Mouse (Mus musculus) hematopoietic stem cell, adult 5-6 weeks (primary cell): ENCODE results near the gene Ncoa1. TPM values are rescaled to one million over a fixed set of nuclear protein-coding genes. Genes with fewer than 3 reads are reported as not detected.

ENCODE experiments used
- ATAC-seq, 2 experiments: fragments of 125-278 bp in 1 of 2; replicated peaks in 1 of 2; 2 replicates each; pipeline ENCODE4 v1.8.0; 2016 to 2017; ENCODE audit warnings: inconsistent platforms in 2 of 2, mild to moderate bottlenecking in 2 of 2, moderate number of reproducible peaks in 2 of 2, low read depth in 1 of 2, moderate TSS enrichment in 1 of 2; ENCODE audit not compliant: low FRiP score in 2 of 2, poor library complexity in 2 of 2, severe bottlenecking in 2 of 2, insufficient read depth in 1 of 2, low TSS enrichment in 1 of 2
- total RNA-seq: library from RNA; stranded (forward); fragments of 172-1452, 232-1000 nt; gene quantifications from 2 replicates; pipeline ENCODE4 v1.2.3, GENCODE M21; 2017

Gene Ncoa1
- total RNA-seq, 1 experiment from 2014 or later: 13.7 TPM

DNA sequence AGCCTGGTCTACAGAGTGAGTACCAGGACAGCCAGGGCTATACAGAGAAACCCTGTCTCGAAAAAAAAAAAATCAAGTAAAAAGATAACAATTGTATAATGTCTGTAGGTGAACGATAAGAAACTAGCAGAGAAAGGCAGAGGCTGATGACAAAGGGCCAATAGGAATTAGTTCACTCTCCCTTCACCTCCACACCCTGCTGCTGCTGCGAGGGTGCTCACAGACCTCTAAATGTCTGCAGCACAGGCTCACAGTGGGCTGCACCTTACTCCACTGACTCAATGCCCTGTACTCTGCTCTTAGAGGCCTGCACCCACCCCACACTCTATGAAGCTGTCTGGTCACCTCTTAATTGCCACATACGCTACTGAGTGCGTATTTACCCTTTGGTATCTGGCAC is 45.0 kb downstream of the Ncoa1 start:
- no peak for ATAC-seq

DNA sequence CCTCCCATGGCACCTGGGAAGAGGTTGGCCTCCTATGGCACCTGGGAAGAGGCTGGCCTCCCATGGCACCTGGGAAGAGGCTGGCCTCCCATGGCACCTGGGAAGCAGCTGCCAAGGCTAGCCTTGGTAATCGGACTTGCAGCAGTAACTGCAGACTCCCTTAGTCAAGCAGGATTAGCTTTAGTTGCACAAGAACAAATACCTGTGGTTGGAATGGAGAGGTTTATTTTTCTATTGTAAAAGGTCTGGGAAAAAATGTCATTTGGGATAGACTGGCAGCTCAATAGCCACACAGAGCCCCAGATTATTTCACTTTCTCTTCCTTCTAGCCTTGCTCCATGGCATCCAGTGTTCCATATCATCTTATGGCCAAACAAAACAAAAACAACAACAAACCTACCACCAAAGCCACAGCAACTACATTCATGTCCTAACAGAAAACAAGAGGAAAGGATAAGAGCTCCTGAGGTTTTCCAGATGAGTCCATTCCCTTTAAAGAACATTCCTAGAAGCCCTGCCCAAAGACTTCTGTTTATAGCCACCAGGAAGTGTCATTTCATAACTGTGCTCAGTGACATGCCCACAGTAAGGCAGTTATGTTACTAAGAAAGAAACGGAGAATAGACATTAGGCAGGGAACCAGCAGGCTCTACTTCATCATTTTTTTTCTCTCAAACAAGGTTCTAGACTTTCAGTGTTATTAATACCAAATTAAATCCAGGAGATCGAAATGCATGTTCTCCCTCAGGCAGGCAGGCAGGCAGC is 46.7 kb downstream of the Ncoa1 start:
- 0 out of 4 replicates have a peak, but pooled peaks of 1 of the 2 experiments have one; percentile 27 for ATAC-seq

DNA sequence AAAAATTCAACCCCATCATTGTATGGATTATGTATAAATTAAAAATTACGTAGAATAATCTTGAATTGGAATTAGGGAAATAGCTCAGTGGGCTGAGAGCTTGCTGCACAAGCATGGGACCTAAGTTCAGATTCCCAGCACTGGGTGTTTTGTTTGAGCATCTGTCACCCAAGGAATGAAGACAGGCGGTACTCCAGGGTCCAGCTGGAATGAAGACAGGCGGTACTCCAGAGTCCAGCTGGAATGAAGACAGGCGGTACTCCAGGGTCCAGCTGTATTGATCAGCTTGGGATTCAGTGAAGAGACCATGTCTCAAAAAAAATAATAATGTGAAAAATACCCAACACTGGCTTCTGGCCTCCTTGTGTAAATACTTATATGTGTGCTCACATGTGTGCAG is 58.2 kb downstream of the Ncoa1 start:
- no peak for ATAC-seq

DNA sequence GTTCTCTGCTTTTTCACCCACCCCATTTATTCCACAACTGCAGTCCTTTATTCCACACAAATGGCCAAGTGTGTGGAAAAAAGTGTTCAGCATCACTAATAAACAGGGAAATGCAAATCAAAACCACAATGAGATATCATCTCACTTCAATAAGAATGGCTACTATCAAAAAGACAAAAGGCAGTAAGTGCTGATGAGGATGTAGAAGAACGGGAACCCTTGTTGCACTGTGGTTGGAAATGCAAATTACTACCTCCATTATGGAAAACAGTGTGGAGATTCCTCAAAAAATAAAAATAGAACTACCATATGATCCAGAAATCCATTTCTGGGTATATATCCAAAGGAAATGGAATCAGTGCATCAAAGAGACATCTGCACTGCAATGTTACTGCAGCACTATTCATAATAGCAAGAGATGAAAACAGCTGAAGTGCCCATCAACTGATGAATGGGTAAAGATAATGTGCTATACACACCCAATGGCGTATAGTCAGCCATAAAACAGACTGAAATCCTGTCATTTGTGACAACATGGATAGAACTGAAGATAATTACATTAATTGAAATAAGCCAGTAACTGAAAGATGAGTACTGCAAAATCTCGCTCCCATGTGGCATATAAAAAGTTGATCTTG is 59.2 kb downstream of the Ncoa1 start:
- peak in 1 of 2 experiments; percentile 93; a peak in 1 of 4 replicates for ATAC-seq

DNA sequence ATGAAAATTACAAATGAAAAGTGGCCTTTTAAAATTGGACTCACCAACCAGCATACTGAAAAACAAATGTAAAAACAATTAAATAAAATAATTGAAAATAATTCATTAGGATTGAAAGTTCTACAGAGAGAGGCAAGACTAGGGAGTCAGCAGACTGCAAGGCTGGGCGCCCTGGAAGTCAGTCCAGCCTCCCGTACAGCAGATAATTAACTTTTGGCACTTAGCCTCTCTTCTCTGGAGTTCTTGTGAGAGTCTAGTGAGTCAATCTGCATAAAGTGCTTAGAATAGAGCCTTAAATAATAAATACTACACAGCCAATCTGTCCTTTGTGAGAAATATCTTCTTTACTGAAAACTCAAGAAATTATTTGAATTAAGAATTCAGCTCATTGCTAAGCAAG is 69.9 kb downstream of the Ncoa1 start:
- ATAC-seq: no peak

DNA sequence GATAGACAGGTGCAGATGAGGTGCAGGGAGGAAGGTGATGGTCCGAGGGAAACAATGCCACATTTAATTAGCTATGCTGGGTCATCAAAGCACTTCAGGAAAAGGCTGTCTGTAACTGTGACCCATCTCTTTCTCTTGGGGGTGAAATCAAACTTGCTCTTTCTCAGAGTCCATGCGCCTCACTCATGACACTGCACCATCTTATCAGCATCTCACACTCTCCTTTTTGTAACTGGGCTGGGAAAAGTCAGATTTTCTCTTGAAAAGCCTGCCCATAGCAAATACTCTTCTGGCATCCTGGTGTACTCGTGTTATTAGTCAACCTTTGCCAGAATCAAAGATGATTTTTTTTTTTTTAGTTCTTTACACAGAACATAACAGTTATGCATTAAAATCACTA is 70.8 kb downstream of the Ncoa1 start:
- no peak for ATAC-seq

DNA sequence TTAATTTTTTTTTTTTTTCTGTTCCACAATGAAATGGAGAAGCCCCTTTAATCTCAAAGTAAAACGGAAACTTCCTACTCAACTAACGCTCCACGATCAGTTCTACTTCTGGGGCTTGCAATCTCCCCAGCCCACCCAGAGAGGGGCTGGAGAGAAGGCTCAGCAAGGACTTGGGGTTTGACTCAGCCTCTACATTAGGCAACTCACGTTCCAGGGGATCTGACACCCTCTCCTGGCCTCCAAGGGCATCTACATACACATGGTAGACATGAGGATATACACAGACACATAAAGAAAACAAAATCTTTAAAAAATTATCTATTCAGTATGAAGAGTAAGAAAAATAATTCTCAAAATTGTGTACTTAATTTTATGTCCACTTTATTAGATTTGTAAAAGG is 73.8 kb downstream of the Ncoa1 start:
- ATAC-seq: no peak

DNA sequence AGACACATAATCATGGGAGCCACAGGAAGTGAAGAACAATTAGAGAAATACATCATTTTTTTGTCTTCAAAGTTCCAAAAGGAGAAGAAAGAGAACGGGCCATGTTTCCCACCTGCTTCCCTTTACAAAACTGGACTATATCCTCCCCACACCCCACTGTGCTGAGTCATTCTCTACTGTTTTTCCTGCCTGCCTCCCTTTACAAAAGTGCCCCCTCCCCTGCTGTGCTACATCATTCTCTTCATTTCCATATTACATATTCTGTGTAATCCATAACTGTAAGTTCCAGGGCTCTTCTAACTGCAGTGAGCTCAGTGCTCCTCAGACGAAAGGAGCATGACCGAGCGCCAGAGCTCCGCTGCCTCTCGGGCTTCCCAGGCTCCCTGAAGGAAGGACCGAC is 80.8 kb downstream of the Ncoa1 start:
- ATAC-seq: no peak

DNA sequence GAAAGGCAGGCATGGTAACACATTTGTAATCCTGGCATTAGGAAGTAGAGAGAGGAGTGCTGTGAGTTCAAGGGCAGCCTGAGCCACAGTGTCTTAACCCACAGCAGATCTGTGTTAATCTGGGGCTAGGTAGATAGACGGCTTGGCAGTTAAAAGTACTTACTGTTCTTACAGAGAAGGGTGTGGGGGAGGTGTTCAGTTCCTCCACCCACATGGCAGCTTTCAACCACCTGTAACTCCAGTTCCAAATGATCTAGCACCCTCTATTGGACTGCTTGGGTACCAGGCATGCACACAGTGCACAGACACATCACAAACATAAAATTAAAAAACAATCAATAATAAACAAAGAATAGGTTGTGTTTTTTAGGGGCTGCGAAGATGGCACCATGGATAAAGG is 84.4 kb downstream of the Ncoa1 start:
- no peak for ATAC-seq

DNA sequence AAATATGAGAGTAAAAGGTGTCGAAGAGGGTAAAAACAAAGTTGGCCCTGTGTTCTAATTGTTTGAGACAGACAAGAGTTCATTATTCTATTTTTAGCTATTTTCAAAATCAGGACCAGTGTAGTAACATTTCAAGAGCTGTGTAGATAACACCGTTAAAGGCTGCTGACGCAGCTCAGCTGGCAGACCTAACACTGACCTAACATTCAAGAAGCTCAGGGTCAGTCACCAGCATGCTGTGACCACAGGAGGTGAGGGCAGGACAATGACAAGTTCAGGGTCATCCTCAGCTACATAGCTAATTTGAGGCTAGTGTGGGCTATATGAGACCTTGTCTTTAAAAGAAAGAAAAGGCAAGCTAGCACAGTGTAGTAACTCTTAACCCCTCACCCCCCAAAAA is 84.9 kb downstream of the Ncoa1 start:
- no peak for ATAC-seq

DNA sequence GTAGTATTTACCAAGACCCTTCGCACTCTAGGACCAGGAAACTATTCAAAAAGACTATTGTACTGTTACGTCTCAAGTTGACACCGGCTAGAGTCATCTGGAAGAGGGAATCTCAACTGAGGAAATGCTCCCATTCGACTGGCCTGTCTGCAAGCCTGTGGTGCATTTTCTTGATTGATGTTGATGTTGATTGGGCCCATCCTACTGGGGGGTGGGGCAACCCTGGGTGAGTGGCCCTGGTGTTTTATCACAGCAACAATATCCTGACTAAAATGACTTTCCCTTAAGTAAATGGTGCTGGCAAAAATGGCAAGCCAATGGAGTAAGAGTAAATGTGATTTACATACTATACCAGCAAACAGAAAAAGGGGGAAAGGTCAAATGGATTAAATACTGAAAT is 85.7 kb downstream of the Ncoa1 start:
- ATAC-seq: no peak

DNA sequence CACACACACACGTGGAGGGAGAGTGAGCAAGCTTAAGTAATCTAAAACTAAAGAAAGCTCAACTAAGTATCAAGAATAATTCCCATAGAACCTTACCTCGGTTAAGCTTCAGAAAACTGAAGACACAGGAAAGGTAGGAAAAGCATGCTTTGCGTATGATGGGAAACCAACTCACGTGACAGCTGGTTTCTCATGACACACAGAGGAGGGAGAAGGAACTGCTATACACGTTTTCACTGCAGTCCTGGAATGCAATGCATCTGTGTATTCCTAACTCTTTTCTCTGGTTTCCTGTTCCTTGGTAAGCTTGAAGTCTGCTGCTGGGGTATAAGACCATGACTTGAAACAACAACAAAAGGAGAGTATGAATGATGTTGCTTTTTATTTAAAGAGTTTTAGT is 86.3 kb downstream of the Ncoa1 start:
- ATAC-seq: no peak

DNA sequence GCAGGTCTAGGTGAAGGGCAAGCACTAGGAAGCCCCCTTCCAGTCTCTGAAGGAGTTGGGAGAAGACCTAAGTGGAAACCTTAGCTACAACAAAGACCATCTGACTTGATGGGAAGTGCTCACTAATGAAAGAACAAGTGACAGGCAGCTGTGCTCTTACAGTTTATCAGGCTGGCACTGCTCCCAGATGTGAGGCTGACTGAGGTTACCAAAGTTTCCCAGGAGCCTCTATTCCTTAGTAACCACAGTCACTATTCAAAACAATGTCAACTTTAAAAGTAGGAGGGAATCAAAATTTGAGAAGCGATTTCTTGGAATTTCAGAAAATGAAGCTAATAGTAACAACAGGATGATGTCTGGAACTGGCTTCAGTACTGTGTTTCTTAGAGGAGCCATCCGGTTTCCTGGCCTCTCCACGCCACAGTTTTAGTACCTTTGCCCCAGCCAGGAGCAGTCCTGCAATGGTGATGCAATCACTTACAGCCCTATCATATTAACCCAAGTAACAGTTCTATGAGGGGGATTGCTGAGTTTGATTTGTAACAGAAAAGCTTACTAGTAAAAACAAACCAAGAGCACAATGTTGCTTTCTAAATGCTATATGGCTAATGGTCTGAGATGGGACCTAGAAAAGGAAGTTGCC is 90.8 kb downstream of the Ncoa1 start:
- no peak for ATAC-seq

DNA sequence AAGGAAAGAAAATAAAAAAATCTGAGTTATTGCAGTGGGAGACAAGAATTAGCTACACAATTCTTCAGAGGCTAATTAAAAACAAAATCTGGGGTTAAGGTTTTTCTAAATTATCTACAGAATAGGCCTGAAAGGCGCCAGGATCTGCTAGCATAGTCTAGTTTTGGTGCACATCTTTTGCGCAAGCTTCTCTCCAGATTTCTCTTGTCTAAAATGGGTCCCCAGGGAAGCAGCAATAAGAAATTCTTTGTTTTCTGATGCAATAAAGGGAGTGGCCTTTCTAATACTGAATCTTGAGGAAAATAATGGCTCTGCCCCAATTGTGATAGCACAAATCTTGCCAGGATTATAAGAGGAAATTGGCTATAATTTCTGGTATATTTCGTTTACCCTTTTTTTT is 93.9 kb downstream of the Ncoa1 start:
- no peak for ATAC-seq

DNA sequence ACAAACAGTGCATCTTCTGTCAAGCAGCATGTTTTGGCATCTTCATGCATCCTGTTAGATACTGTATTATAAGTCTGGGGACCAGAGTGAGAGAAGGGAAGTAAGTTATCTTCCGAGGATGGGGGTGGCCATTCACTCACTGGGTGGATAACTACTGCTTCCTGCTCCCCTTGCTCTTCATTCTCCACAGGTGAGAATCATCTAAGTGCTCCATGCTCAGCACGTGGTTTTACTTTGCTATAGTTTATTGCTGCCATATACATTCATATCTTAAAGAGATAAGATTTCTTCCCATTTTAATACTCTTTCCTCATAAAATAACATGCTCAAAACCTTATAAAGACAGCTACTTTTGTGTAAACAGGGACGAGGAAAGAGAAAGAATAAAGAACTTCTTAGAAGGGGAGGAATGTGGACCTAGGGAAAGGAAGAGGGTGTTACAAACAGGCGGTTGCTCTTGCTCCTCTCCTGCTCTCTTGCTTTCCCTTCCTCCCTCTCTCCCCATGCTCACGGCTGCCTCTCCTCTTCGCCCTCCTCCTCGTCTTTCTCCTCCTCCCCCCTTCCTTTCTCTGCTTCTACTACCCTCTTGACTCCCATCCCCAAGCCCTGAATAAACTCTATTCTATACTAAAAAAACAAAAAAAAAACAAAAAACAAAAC is 97.6 kb downstream of the Ncoa1 start:
- no peak for ATAC-seq

DNA sequence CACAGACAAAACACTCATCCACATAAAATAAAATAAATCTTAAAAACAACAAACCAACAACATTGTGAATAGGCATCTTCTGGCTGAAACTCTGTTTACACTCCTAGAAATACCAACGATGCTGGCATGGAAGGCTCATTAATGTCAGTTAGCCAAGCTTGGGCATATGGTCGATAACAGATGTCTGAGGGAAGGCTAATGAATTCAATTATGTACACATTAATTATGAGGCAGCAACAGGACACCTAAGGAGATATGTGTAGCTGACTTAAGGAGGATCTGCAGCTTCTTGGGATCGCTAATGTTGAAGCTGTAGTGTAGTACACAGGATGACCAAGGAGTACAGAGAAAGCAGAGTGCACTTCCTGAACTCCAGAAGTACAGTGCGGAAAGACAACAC is 100.5 kb downstream of the Ncoa1 start:
- no peak for ATAC-seq

DNA sequence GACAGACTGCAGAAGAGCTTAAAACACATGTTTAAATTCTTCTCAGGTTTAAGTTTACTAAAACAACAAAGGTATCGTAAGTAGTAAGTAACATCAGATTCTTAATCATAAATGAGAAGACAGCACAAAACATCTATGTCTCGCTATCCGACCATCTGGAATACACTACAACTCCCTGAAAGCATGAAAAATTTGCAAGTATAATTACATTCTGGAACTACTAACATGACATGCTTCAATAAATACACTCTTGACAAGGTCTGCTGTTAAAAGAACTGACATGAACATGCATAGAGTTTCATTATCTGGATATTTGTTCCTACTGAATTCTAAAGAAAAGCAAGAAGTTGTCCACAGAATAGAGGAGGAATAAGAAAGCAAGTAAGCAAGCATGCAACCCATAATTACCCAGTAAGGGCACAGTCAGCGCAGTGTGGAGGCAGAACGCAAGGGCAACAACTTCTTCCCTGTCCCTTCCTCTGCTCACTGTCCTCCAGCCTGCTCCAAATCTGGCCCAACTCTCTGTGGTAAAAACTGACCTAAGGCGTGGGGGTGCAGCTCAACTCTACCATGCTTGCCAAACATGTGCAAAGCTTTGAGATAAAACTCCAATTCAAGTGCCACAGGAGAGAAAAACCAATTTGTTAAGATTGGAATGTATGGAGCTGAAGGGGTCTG is 102.0 kb downstream of the Ncoa1 start:
- ATAC-seq: no peak

DNA sequence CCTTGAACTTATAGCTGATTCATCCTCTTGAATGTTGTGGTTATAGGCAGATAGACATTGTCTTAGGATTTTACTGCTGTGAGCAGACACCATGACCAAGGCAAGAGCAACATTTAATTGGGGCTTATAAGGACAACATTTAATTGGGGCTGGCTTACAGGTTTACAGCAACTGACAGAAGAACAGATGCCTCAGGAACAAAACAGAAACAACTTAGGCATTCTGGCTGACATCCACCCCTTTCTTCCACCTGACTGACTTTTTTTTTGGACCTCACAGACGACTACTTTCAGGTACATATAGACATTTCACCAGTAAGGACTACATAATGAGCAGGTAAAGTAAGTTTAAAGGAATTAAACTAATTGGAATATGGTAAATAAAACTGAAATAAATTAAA is 105.6 kb downstream of the Ncoa1 start:
- ATAC-seq: no peak
